Mouse (Mus musculus) testis, adult 2 months (tissue): ENCODE measurements around the gene Tarsl2.

Source experiments
- CTCF ChIP-seq: fragments of 200-500 bp; IDR thresholded peaks from 2 replicates; pipeline ENCODE4 v1.5.1; 2012; ENCODE audit warnings: low read depth, mild to moderate bottlenecking, inconsistent platforms, low read length, moderate library complexity; ENCODE audit not compliant: control insufficient read depth, insufficient read depth, insufficient replicate concordance
- POLR2A ChIP-seq: fragments of 200-500 bp; IDR thresholded peaks from 2 replicates; pipeline ENCODE4 v1.6.1; 2012; ENCODE audit warnings: low read depth, mild to moderate bottlenecking, inconsistent platforms, low read length, moderate library complexity; ENCODE audit not compliant: control insufficient read depth

- no peak for TF ChIP-seq CTCF
- no peak for TF ChIP-seq POLR2A
Observed at GRCm38 (mm10) chr7:65657490-65658120, 12.9 kb downstream of the Tarsl2 start.
